Mouse (Mus musculus) hindbrain, embryonic 15.5 days (tissue): ENCODE results near the gene Col4a2. TPM values are rescaled to one million over a fixed set of nuclear protein-coding genes. Genes with fewer than 3 reads are reported as not detected.
"Not testable (repeated sequence)": the region's sequence is repeated elsewhere in the genome, so short reads cannot be mapped to it uniquely, and the experiment has no call there.

Experiments used
- ATAC-seq: fragments of 200-750 bp; cut with Nextera tagmentation; 2 replicates; pipeline ENCODE4 v1.8.0; 2017; ENCODE audit warnings: low read depth, moderate number of reproducible peaks, moderate TSS enrichment; ENCODE audit not compliant: low FRiP score
- H3K27ac ChIP-seq: fragments of 300-500 bp; sonication (generic); replicated peaks from 2 replicates; pipeline ENCODE4 v1.5.1; 2015; ENCODE audit warnings: mild to moderate bottlenecking, inconsistent platforms
- H3K27me3 ChIP-seq: fragments of 300-500 bp; sonication (generic); 2 replicates; pipeline ENCODE4 v1.6.1; 2015; ENCODE audit warnings: control low read depth, inconsistent platforms
- H3K36me3 ChIP-seq: fragments of 300-500 bp; sonication (generic); 2 replicates; pipeline ENCODE4 v1.6.1; 2015; ENCODE audit warnings: control low read depth, inconsistent platforms
- H3K4me1 ChIP-seq: fragments of 300-500 bp; sonication (generic); replicated peaks from 2 replicates; pipeline ENCODE4 v1.6.1; 2015; ENCODE audit warnings: control low read depth, inconsistent platforms
- H3K4me2 ChIP-seq: fragments of 300-500 bp; sonication (generic); 2 replicates; pipeline ENCODE4 v1.6.1; 2015; ENCODE audit warnings: moderate library complexity, mild to moderate bottlenecking, inconsistent platforms
- H3K4me3 ChIP-seq: fragments of 300-500 bp; sonication (generic); 2 replicates; pipeline ENCODE4 v1.5.1; 2015; ENCODE audit warnings: mild to moderate bottlenecking, inconsistent platforms
- H3K9ac ChIP-seq: fragments of 300-500 bp; sonication (generic); 2 replicates; pipeline ENCODE4 v1.6.1; 2015; ENCODE audit warnings: inconsistent platforms
- H3K9me3 ChIP-seq: fragments of 300-500 bp; sonication (generic); 2 replicates; pipeline ENCODE4 v1.6.1; 2016; ENCODE audit warnings: control low read depth, inconsistent platforms
- WGBS: fragments of 180-500 bp; shearing (Covaris S2); methylation state at CpG from one replicate; pipeline ENCODE4 v1.1.7; 2015; 5-methylcytosine and 5-hydroxymethylcytosine counted together
- polyA plus RNA-seq: library from polyadenylated mRNA; unstranded; fragments of >200 nt; fragmentation: Nextera tagmentation; extraction: Ambion mirVana; gene quantifications from 2 replicates; pipeline ENCODE4 v1.2.1, GENCODE M21; 2015

Gene Col4a2
- polyA plus RNA-seq, 1 experiment from 2014 or later = 43.0 TPM

DNA sequence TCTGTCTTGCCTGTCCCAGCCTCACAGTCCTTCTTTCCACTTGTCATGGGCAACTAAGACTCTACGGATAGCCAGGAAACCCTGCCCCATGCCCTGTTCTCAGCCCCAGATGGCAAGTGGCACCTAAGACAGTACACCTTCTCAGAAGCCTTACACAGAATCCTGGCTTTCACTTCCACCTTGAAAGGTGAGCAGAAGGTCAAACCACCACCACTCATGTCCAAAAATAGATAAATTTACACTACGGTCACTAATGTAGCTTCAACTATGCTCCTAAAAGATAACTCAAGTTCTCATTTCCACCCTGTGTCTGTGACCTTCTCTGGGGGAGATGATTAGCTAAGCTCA lies 150.9 kb downstream of the Col4a2 start:
- ATAC-seq = no peak
- 93% methylated on average over 2 of the region's 2 CpGs for WGBS
- H3K4me1 ChIP-seq = no peaks in the 10 kb centered on the region

DNA sequence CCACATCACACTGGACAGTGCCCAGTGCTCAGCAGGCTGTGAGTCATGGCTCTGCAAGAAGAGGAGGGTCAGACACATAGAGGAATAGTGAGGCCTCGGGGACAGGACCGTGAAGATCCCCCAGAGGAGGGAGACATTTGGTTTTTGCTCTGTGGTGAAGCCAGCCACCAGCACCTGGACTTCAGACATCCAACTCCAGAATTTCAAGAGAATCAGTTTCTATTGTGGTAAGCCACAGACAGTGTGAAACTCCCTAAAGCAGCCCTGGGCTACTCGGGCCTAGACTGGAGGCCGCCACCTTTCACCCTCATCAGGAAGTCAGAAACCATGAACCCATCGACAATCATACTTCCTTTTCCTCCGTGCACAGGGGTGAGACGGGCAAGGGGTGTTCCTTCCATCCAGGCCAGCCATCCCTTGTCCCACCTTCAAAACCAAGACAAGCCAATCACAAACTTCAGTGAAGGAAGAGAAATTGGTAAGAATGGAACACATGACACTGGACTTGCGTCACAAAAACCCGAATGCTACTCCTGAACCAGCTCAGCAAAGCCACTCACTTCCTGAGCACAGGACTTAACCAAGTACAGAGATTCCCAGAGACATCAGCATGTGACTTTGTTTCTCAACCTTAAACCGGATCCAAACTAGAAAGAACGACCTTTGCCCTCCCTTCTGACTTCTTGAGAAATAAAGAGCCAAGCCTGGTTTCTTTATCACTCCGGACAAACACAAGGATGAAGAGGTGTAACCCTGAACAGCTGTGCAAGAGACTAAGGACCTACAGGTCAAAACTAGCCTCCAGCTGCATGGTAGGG lies 151.5 kb downstream of the Col4a2 start:
- Histone ChIP-seq H3K4me1 (no peaks in the 10 kb centered on the region), H3K27me3 (no peaks in the 10 kb centered on the region), H3K36me3 (no peaks in the 10 kb centered on the region), H3K4me3 (no peak overlapping the region), H3K9ac (no peak overlapping the region), H3K27ac (no peak overlapping the region), H3K9me3 (no peaks in the 10 kb centered on the region), H3K4me2 (no peak overlapping the region)
- no peak for ATAC-seq
- WGBS = 84% methylated on average over 12 of the region's 12 CpGs

More for the DNA sequence above, 150.9 kb downstream of the Col4a2 start:
- Histone ChIP-seq H3K4me2 (no peak overlapping the region), H3K9ac (no peak overlapping the region), H3K27ac (no peak overlapping the region), H3K27me3 (no peaks in the 10 kb centered on the region), H3K9me3 (no peaks in the 10 kb centered on the region), H3K36me3 (no peaks in the 10 kb centered on the region), H3K4me3 (no peak overlapping the region)

DNA sequence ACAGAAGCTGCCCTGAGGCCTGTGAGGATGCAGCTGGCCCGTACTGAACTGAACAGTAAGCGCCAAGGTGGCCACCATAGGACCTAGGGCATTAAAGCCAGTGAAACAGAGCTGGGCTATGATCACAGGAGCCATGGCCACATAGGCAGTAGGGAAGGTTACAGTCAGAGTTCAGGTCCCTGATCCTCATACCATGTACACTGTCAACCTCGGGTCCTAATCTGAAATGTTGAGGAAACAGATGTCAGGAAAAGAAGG lies 152.0 kb downstream of the Col4a2 start:
- ATAC-seq = no peak

DNA sequence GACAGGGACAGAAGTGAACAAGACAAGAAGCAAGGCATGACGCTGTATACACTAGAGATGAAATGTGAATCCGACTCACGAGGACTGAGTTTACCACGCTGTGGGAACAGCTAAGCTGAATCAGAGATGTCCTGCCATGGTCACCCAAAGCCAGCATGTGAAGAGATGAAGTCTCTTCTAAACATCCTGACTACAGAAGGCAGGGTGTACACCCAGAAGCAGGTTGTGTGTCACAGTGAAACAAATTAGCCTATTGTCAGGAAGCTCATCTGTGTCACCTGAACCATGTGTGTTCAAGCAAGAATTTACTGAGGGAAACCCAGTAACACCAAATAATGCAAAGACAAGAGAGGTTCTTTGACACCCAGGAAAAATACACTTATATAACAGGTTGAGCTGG lies 153.0 kb downstream of the Col4a2 start:
- Histone ChIP-seq H3K9me3 (no peaks in the 10 kb centered on the region), H3K27me3 (no peaks in the 10 kb centered on the region), H3K4me1 (no peaks in the 10 kb centered on the region), H3K4me2 (no peak overlapping the region), H3K27ac (no peak overlapping the region), H3K4me3 (no peak overlapping the region), H3K9ac (no peak overlapping the region), H3K36me3 (no peaks in the 10 kb centered on the region)
- no peak for ATAC-seq
- 89% methylated on average over 4 of the region's 4 CpGs for WGBS

More for the DNA sequence above, 152.0 kb downstream of the Col4a2 start:
- H3K4me1 ChIP-seq = no peaks in the 10 kb centered on the region
- WGBS = 84% methylated on average over 3 of the region's 3 CpGs
- H3K27ac ChIP-seq = no peak overlapping the region
- H3K27me3 ChIP-seq = no peaks in the 10 kb centered on the region
- no peak overlapping the region for H3K9ac ChIP-seq
- H3K36me3 ChIP-seq = no peaks in the 10 kb centered on the region
- H3K9me3 ChIP-seq = no peaks in the 10 kb centered on the region
- H3K4me3 ChIP-seq = no peak overlapping the region
- H3K4me2 ChIP-seq = no peak overlapping the region

DNA sequence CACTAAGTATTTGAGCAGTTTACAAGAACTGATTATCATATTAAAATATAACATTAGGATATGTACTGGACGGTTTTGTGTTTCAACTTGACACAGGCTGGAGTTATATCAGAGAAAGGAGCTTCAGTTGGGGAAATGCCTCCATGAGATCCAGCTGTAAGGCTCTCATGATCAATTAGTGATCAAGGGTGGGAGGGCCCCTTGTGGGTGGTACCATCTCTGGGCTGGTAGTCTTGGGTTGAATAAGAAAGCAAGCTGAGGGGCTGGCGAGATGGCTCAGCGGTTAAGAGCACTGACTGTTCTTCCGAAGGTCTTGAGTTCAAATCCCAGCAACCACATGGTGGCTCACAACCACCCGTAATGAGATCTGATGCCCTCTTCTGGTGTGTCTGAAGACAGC lies 153.9 kb downstream of the Col4a2 start:
- H3K9me3 ChIP-seq, H3K27ac ChIP-seq, H3K27me3 ChIP-seq, H3K9ac ChIP-seq, H3K4me2 ChIP-seq, H3K36me3 ChIP-seq, H3K4me1 ChIP-seq, ATAC-seq, H3K4me3 ChIP-seq: not testable (repeated sequence)
- 78% methylated on average over 5 of the region's 5 CpGs for WGBS

DNA sequence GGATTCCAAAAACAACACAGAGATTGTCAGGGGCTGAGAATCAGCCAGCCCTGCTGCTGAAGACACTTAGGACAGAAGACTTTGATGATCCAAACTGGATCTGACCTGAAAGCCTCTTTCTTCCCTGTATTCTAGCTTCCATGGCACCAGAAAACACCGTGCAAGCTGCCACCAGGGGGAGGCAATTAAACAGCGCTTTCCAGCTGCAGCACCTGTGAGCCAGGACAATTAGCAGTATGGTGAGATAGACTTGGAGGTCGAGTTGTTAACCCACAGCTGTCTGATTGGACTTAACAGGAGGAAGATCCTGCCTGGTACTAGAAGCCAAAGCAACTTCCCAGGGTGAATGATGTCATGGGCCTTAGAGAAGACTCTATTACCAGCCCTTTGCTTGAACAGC lies 156.5 kb downstream of the Col4a2 start:
- Histone ChIP-seq H3K36me3 (no peaks in the 10 kb centered on the region), H3K9ac (no peak overlapping the region), H3K4me2 (no peak overlapping the region), H3K9me3 (no peaks in the 10 kb centered on the region), H3K4me1 (no peaks in the 10 kb centered on the region), H3K27ac (no peak overlapping the region), H3K4me3 (no peak overlapping the region), H3K27me3 (peaks cover 4% of the 10 kb centered on the region; the same call in 1 of the 2 replicates)
- WGBS = 2% methylated on average over 3 of the region's 3 CpGs
- 0 out of 2 replicates have a peak, but pooled peaks have one; percentile 19 for ATAC-seq

DNA sequence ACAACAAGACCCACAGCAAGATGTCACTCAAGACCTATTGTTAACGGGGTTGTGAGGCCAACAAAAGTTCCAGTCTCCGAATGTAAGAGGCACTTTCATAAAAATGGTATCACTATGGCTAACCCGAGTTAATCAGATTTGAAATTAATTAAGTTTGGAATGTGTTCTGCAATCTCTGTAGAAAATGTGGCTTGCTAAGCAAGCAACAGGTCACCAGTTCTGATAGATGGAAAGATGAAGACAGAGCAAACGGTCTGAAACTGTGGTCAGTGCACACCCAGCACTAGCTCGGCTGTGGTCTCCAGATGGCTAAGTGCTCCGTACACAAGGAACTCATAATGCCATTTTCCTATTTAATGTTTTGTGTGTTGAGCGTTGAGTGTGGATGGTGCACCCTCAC lies 158.1 kb downstream of the Col4a2 start:
- no peak for ATAC-seq
- H3K4me3 ChIP-seq = no peak overlapping the region
- no peak overlapping the region for H3K9ac ChIP-seq
- no peaks in the 10 kb centered on the region for H3K9me3 ChIP-seq
- H3K27me3 ChIP-seq = peaks cover 18% of the 10 kb centered on the region
- no peak overlapping the region for H3K27ac ChIP-seq
- 73% methylated on average over 7 of the region's 7 CpGs for WGBS
- H3K36me3 ChIP-seq = no peaks in the 10 kb centered on the region
- no peaks in the 10 kb centered on the region for H3K4me1 ChIP-seq
- H3K4me2 ChIP-seq = no peak overlapping the region

DNA sequence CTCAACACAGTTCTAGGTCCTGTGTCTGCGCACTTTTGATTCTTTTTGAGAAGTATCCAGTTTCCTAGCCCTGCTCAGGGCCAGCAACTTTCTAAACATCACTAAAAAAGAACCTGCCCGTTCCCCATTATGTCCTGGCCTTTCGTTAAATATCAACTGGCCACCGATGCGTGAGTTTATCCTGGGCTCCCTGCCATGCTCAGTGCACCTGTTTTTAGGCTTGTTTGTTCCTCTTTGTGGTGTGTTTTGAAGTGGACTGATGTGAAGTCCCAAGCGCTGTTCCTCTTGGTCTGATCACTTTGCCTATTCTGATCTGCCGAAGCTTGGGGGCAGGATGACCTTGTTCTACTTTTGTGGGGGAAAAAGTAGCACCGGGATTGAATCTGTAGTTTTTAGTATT lies 158.7 kb downstream of the Col4a2 start:
- ATAC-seq = no peak
- Histone ChIP-seq H3K27ac (no peak overlapping the region), H3K4me3 (no peak overlapping the region), H3K36me3 (no peaks in the 10 kb centered on the region), H3K27me3 (peaks cover 24% of the 10 kb centered on the region), H3K9ac (no peak overlapping the region), H3K9me3 (no peaks in the 10 kb centered on the region), H3K4me1 (peaks cover 1% of the 10 kb centered on the region; the same call in 1 of the 2 replicates), H3K4me2 (no peak overlapping the region)
- 38% methylated on average over 8 of the region's 8 CpGs for WGBS

DNA sequence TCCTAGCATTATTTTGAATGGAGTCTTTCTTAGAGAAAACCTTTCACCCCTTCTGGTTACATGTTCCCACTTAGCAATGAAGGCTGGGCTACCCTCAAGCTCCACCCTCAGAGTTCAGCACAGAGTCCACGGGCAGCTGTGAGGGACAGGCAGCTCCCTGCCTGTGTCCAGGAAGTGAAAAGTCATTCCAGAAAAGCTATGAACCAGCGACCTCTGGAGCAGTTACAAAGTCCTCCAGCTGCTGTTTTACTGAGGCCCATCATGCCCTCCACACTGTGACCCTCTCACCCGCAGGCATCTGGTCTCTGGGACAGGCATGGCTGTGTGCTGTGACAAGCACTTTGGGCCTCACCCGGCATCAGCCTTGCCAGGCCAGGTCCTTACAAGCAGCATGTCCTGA lies 160.5 kb downstream of the Col4a2 start:
- no peak overlapping the region for H3K4me2 ChIP-seq

DNA sequence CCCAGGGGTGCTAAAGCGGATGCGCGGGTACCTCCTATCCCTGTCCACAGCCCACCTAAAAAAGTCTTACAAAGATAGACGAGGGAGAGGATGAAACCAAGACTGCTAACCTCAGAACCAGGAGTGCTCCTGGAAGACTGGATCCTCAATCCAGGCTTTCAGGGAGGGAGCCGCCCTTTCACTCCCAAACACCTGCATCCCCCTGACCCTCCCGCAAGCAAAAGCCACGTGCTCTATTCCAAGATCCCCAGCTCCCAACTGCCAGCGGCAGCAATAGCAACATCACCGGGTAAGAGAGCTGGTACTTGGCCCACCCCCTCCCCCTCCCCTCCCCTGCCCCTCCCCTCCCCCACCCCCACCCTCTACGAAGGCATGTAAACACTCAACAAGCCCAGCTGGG lies 162.8 kb downstream of the Col4a2 start:
- 14% methylated on average over 9 of the region's 10 CpGs for WGBS
- no peak overlapping the region for H3K9ac ChIP-seq
- H3K27me3 ChIP-seq = peaks cover 62% of the 10 kb centered on the region
- no peak overlapping the region for H3K27ac ChIP-seq
- H3K4me3 ChIP-seq = no peak overlapping the region
- H3K4me1 ChIP-seq = peaks cover 24% of the 10 kb centered on the region
- no peaks in the 10 kb centered on the region for H3K36me3 ChIP-seq
- no peak overlapping the region for H3K4me2 ChIP-seq
- ATAC-seq = no peak
- no peaks in the 10 kb centered on the region for H3K9me3 ChIP-seq

More for the DNA sequence above, 160.5 kb downstream of the Col4a2 start:
- no peak for ATAC-seq
- Histone ChIP-seq H3K27me3 (peaks cover 41% of the 10 kb centered on the region), H3K36me3 (no peaks in the 10 kb centered on the region), H3K9ac (no peak overlapping the region), H3K4me3 (no peak overlapping the region), H3K27ac (no peak overlapping the region), H3K9me3 (no peaks in the 10 kb centered on the region), H3K4me1 (peaks cover 15% of the 10 kb centered on the region)
- 37% methylated on average over 4 of the region's 4 CpGs for WGBS

DNA sequence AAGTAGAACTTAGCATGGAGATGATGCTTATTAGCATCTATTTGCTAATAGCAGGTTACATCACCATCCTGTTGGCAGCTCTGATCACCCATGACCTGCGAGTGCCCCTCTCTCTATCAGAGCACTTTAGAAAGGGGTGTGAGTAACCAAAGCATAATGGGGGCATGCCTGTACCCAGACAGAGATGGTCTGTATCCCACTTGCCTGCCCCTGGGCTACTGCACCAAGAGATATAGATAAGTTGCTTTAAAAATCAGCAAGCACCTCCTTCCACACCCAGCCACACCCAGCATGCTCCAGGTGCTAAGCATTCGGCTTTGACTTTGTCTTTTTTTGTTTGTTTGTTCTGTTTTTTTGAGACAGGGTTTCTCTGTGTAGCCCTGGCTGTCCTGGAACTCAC lies 163.3 kb downstream of the Col4a2 start:
- no peak overlapping the region for H3K4me3 ChIP-seq
- 22% methylated on average over 2 of the region's 2 CpGs for WGBS
- H3K36me3 ChIP-seq = no peaks in the 10 kb centered on the region
- peaks cover 67% of the 10 kb centered on the region for H3K27me3 ChIP-seq
- H3K9me3 ChIP-seq = no peaks in the 10 kb centered on the region
- H3K4me1 ChIP-seq = peaks cover 24% of the 10 kb centered on the region
- no peak overlapping the region for H3K27ac ChIP-seq
- H3K9ac ChIP-seq = no peak overlapping the region
- ATAC-seq = no peak
- H3K4me2 ChIP-seq = no peak overlapping the region

DNA sequence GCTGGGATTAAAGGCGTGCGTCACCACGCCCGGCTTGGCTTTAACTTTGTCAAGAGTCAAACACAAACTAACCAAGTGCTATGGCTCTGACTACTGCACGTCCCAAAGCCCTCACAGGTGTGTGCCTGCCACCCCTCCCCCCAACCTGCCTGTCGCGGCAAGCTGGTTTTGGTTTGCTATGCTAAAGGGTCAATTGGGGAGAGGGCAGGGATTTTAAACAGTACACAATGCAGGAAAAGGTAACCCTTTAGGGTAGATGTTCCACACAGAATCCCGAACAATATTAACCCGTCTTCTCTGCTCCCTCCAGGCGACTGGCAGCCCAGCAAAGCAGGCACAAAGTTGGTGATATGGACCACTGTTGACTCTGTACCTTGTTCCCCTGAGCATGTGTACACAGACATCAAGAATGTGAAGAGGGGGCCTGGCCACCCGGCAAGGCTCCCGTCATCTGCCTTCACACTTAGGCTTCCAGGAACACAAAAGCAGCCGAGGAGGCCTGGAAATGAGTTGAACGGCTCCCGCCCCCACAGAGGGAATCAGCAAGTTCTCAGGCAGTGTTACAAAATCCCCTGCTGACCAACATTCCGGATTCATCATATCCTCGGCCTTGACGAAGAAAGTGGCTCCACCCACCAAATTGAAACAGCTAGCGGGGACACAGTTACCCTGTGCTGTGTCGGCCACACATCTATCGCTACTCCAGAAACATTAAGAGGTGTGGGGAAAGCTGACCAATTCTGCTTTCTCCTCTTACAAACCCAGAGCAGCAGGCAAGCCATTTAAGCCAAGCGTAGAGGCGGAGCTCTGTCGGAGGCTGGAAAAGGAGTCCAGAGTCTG lies 164.0 kb downstream of the Col4a2 start:
- Histone ChIP-seq H3K4me1 (peaks cover 24% of the 10 kb centered on the region), H3K4me2 (peak overlapping the region; percentile 98), H3K4me3 (peak overlapping the region; percentile 49), H3K9ac (no peak overlapping the region), H3K27ac (no peak overlapping the region), H3K9me3 (no peaks in the 10 kb centered on the region), H3K27me3 (peaks cover 69% of the 10 kb centered on the region), H3K36me3 (no peaks in the 10 kb centered on the region)
- WGBS = 10% methylated on average over 24 of the region's 24 CpGs
- peak; percentile 7; the same call in 1 of the 2 replicates for ATAC-seq
